Mouse (Mus musculus): Measurements from ENCODE around the gene Hibadh.

The Hibadh gene

GRCm38 (mm10) chr6:52501479-52501878, 138.7 kb downstream of the Hibadh start:
- DNase-seq: no peak
